Mouse (Mus musculus) kidney, postnatal 4 days (tissue): ENCODE measurements at regions not wholly inside any gene's neighbourhood (a gene's known extent, or its start where the extent isn't known, plus 50 kb on each side); places are given as distances from the start of the nearest gene placed in this dataset.
A peak's percentile ranks its signal among the peaks of the same experiment; 100 is the strongest.
"Not testable (repeated sequence)": the region's sequence is repeated elsewhere in the genome, so short reads cannot be mapped to it uniquely, and the experiment has no call there.

Source experiments
- DNase-seq, 2 experiments: peaks; one replicate each; pipeline ENCODE4 v3.0.0; 2021; ENCODE audit warnings: mixed read lengths in 2 of 2

DNA sequence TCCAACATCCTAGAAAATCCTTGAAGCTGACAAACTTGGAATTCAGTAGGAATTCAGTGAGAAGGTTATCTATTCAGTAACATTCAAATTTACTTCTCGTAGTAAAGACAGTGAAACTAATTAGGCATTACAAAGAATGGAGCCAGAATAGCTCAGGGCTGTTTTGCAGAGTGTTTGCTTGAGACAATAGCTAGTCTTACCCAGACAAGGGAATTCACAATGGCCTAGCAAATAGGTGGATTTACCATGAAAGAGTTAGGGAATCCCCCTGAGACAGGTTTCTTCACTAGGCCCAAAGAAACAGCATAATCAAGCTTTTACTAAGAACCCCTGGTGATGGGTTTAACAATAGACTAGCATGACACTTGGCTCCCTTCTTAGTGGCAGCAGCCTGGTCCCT, 699.2 kb upstream of the Dmd start:
- not testable (repeated sequence) for DNase-seq

GRCm38 (mm10) chrX:82282376-82282775, 666.3 kb upstream of the Dmd start:
- DNase-seq = peak in 1 of 2 experiments; percentile 1

DNA sequence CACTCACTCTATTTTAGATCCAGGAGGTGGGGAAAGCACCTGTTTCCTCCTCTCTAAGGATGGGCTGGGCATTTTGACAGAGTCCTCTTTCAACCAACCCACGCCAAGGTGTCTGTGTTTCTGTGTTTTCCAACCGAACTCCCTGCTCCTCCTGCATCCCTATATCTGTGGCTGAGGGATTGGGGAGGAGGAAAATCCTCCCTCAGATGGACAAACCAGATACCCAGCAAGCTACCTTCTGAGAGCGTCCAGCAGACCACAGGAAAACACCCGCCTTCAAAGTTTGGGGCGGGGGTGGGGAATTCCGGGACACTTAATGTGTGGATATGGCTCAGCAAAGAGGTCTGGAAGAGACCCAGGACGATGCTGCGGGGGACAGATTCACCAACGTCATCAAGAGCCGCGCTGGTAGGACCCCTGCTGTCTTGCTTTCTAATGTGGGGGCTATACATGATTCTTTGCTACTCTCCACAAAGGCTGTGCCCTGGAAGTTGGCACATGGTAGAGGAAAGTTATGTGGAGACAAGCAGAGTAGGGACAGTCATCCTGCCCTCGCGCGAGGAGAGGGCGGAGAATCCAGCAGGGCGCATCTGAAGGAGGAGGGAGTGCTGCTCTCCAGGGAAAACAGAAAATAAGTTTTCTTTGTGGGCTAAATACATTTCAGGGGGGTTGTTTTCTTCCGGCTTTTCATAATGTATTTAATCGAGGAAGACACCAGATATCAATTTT, 637.7 kb upstream of the Dmd start:
- peak in 1 of 2 experiments; percentile 0 for DNase-seq
